Mouse (Mus musculus): ENCODE measurements around the gene Gipc3.

DNA sequence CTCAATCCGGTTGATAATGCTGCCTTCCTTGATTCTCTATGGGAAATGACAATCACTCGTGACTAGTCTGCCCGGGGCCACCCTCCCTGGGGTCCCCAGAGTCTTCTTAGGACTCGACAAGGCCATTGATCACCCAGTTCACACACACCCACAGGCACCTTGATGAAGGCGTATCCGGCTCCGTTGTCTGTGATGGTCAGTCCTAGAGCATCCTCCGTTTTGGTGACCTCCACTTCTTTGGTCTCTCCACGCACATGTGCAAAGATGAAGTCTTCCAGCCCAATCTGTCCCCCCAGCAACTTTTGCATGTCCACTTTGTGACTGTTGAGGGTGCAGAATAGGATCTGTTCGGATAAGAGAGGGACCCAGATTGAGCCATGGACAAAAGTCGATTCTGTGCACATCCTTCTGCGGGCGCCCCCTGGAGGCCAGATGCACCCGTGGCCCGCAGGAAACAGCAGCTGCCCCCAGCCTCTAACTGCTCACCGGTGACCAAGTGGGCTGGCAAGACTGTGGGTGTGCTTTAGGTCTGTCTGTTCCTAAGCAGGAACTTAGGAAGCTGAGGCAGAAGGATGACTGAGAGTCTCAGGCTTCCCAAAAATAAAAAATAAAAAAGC lies 1.6 kb downstream of the Gipc3 start:
- TF ChIP-seq CTCF (IDR thresholded peaks at IDR 0.05; ENCODE audit: low read depth, low read length) (peak; percentile 83), POLR2A (IDR thresholded peaks at IDR 0.05; ENCODE audit: extremely low read depth, insufficient read depth, low read length) (no peak)

All from liver, adult 2 months (tissue).